Mouse (Mus musculus) urinary bladder, adult 18-20 months (tissue): ENCODE data around the gene Fank1.
A peak's percentile ranks its signal among the peaks of the same experiment; 100 is the strongest.

ENCODE experiments used
- DNase-seq, 2 experiments: peaks; one replicate each; pipeline ENCODE4 v3.0.0; 2022; ENCODE audit warnings: low spot score in 2 of 2, mixed read lengths in 2 of 2

Gene Fank1

DNA sequence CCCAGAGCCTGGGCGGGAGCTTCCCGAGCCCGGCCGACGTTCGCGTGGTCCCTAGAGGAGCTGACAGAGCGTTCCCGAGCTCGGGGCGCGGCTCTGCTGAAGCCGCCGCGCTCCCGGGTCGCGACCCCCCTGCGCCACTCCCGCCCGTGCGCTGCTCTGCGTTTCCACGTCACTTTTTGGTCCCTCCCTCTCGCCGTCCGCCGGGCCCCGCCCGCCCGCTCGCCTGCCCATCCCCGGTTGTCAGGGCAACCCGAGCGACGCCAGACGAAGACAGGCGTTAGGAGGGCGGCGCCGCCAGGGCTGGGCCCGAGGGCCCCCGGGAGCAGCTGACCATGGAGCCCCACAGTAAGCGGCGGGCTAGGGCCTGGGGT, at the start of gene Fank1:
Gene Fank1, plus strand, starts transcription at position 236 of the 371 bp plus-strand sequence.
- DNase-seq: peak; percentile 81 to 85

DNA sequence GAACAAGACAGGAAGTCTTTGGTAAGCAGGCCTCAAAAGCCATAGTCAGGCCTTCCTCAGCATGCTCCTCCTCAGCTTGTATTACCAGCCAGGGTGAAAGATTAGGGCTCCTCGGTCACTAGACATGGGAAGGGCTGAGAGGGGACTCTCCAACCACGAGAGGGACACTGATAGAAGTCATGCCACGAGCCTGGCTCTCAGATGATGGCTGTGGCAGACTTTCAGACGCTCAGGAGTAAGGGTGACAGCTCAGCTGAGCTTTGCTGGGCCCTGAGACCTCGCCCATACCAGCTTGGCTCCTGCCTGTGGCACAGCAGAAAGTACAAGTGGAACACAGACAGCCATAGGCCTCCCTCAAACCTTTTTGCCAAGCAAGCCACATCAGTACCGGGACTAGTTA, 49.6 kb upstream of the Fank1 start:
- DNase-seq: no peak

DNA sequence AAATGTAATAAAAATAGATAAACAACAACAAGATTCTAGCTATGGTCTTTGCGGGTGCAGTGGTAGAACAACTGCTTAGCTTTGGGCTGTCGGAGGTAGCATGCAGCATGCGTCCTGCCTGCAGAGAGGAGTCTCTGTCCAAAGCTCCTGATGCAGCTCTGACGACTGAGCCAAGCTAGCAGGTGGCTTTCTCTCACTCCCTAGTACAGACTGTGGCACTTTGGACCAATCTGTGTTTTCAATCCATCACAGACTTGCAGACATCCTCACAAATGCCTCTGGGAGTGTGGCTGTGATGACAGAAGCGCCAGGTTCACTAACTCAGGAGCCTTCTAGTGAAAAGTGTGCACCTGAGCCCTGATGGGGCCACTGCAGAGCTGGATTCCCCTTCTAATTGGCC, 47.3 kb upstream of the Fank1 start:
- DNase-seq: no peak

- no peak for DNase-seq
Observed at GRCm38 (mm10) chr7:133730324-133731191, 46.1 kb upstream of the Fank1 start.

DNA sequence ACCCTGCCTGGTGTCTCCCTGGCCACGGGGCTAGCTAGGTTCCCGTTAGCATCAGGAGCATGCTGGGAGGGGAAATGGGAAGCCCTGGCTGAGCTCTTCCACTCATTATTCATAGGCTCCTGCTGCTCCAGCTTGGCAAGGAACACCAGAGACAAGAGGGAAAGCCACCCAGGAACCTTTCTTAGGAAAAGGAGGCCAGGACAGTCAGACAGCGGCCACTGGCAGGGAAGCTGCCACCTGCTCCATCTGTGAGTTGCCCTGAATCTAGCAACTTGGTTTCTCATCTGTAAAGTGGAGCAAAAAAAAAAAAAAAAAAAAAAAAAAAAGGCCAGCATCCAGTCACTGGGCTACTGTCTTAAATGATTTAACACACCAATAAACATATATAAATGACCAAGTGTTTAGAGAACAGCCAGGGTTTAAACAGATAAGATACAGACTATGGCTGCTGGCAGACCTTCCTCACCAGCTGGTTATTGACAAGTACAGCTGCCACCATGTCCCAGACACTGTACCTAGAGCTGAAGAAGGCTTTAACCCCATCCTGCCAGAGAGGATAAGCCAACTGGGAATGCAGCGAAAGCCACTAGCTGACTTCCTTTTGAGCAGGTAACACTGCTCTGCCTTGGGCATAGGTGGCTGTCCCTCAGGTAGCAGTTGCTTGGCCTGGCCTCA, 44.6 kb upstream of the Fank1 start:
- no peak for DNase-seq

GRCm38 (mm10) chr7:133740558-133740957, 36.1 kb upstream of the Fank1 start:
- no peak for DNase-seq

DNA sequence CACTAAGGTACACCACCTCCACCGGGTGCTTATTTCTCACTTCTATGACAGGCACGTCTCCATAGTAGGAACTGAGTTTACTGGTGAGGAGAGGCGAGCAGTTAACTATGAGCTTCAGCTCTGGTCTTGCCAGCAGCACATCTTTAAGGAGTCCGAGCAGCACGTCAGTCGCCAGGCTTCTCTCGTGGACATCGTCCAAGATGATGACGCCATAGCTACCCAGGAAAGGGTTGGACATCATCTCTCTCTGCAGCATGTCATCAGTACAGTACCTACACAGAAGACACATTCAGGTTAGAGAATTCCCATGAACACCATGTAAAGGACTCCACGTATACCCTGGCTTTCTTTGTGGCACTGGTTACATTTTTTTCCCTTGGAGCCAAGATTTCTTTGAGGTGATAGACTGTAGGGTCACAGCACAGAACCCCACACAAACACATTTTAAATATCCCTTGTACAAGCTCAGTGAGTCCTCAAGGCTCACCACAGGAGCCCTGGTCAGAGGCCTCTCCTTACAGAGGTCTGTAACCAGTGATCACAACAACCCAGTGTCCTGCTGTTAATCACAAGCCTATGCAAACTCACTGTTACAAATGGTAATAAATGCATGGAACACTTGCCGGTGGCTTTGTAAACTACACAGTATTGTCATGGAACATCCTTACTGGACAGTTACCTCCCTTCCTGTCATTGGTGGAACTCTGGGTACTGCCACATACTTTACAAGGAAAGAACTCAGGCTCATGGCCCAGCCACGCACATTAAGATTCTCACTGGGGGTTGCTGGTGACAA, 33.9 kb upstream of the Fank1 start:
- no peak for DNase-seq

- DNase-seq: no peak
Observed at GRCm38 (mm10) chr7:133743611-133744010, 33.0 kb upstream of the Fank1 start.

- no peak for DNase-seq
Observed at GRCm38 (mm10) chr7:133744209-133744608, 32.5 kb upstream of the Fank1 start.

DNA sequence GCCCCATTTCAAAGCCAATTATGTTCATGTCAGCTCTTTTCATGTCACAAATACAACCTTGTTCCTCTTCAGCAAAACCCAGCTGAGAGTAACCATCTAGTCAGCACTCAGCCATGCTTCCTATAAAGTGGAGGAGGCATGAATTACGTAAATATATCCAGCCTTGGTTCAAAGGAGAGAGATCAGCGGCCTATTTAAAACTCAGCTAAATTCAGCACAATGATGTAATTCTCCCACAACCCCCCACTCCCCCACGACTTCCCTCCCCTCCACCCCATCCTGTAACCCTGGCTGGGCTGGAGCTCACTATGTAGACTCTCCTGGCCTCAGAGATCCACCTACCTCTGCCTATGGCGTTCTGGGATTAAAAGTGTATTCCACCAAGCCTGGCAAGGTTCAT, 32.0 kb upstream of the Fank1 start:
- DNase-seq: no peak

GRCm38 (mm10) chr7:133747372-133747771, 29.3 kb upstream of the Fank1 start:
- no peak for DNase-seq

DNA sequence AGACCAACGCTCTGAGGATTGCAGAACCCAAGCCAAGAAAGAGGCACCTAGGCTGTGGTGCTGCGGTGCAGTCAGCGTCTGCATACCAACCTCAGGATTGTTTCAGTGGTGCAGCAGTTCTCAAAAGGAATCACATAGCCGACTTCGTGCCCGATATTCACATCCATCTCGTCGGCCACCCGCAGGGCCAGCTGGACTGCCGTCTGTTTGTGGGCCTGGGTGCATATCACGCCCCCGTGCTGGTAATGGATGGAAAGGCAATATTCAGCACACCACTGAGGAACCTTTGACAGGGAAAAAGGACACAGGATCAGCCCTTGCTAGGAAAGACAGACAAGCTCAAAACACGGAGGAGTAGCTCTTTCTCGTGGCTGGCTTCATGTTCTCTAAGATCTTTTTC, 27.9 kb upstream of the Fank1 start:
- DNase-seq: no peak

GRCm38 (mm10) chr7:133750666-133751065, 26.0 kb upstream of the Fank1 start:
- no peak for DNase-seq

- no peak for DNase-seq
Observed at GRCm38 (mm10) chr7:133751163-133751562, 25.5 kb upstream of the Fank1 start.

- DNase-seq: no peak
Observed at GRCm38 (mm10) chr7:133757961-133758455, 18.7 kb upstream of the Fank1 start.

- no peak for DNase-seq
Observed at GRCm38 (mm10) chr7:133758716-133759115, 17.9 kb upstream of the Fank1 start.

DNA sequence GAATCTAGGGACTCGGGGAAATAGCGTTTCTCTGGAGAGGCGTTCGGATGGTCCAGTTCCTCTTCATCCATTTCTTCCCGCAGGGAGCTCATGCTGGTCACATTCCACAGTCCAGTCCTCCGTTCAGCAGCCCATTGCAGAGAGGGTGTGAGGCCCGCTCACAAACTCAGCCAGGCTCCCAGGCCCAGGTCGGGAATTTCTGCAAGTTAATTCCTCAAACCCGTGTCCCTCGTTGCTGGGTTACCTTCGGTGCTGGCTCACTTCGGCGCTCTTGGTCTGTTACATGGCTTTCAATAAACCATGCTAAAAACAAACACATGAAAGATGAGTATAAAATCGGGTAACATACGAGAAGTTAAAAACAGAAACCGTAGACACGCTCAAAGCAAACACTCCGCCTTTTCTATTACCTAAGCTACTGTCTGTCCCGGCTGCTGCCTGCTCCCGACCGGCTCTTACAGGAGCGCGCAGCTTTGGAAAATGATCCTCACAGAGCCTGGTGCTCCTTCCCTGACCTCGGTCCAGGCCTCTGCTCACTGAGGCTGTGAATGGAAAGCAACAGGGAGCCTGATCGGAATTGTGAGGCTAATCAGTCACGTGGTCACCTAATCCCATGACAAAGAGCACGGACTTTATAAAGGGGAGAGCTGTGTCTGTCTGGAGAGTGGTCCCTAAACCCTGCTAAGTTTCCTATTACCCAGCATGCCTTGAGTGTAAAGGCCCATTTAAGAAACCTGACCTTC, 16.9 kb upstream of the Fank1 start:
- no peak for DNase-seq

- no peak for DNase-seq
Observed at GRCm38 (mm10) chr7:133762696-133763095, 14.0 kb upstream of the Fank1 start.

DNA sequence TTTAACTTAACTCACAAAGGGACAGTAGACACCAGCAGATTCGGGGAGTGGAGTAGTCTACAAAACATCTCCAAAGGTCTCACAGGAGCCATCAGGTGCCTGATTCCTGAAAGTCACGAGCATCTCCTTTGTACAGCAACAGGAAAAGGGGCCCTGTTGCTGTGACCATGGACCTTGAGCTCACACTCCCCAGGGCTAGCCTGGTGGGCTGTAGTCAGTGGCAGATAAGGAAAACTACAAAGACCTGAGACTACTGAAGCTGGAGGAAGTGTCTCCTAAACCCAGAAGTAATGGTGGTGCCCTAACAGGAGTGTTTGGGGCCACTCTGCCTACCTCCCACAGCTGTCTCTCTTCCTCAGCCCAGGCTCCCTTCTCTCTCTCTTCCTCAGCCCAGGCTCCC, 12.2 kb upstream of the Fank1 start:
- DNase-seq: no peak

GRCm38 (mm10) chr7:133765240-133765848, 11.3 kb upstream of the Fank1 start:
- no peak for DNase-seq

GRCm38 (mm10) chr7:133765849-133766243, 10.8 kb upstream of the Fank1 start:
- DNase-seq: peak in 1 of 2 experiments; percentile 42
